Mouse (Mus musculus) ES-E14 (cell line): ENCODE measurements at regions not wholly inside any gene's neighbourhood (a gene's known extent, or its start where the extent isn't known, plus 50 kb on each side); places are given as distances from the start of the nearest gene placed in this dataset.

Experiments
- DNase-seq: peaks from one replicate; pipeline ENCODE4 v3.0.0-alpha.2; 2013; ENCODE audit warnings: low read depth, low spot score
- H3K27ac ChIP-seq: 2 replicates; pipeline ENCODE4 v1.5.1; 2012; ENCODE audit warnings: low read depth, mild to moderate bottlenecking, low read length, moderate library complexity, mixed read lengths; ENCODE audit not compliant: poor library complexity, insufficient read depth, severe bottlenecking
- H3K36me3 ChIP-seq: 2 replicates; pipeline ENCODE4 v1.6.1; 2012; ENCODE audit warnings: mild to moderate bottlenecking, low read length, moderate library complexity, mixed read lengths; ENCODE audit not compliant: control insufficient read depth, poor library complexity, insufficient read depth, severe bottlenecking
- H3K4me1 ChIP-seq, 2 experiments: fragments of 150-350 bp in 1 of 2; sonication (generic) in 1 of 2; 2 replicates each; pipeline ENCODE4 v1.6.1; 2012; ENCODE audit warnings: low read length in 2 of 2, mild to moderate bottlenecking in 1 of 2, mixed read lengths in 1 of 2; ENCODE audit not compliant: control insufficient read depth in 2 of 2, insufficient read depth in 2 of 2, poor library complexity in 1 of 2
- H3K4me3 ChIP-seq, 2 experiments: fragments of 150-350 bp in 1 of 2; sonication (generic) in 1 of 2; 2 replicates each; pipeline ENCODE4 v1.5.1; 2012; ENCODE audit warnings: low read length in 2 of 2, low read depth in 1 of 2, mild to moderate bottlenecking in 1 of 2, mixed read lengths in 1 of 2; ENCODE audit not compliant: insufficient read depth in 1 of 2, poor library complexity in 1 of 2, severe bottlenecking in 1 of 2
- H3K9ac ChIP-seq: 2 replicates; pipeline ENCODE4 v1.6.1; 2012; ENCODE audit warnings: low read depth, mild to moderate bottlenecking, low read length, mixed read lengths; ENCODE audit not compliant: poor library complexity, insufficient read depth, severe bottlenecking
- H3K9me3 ChIP-seq: fragments of 150-350 bp; sonication (generic); 2 replicates; pipeline ENCODE4 v1.6.1; 2012; ENCODE audit warnings: low read depth, mild to moderate bottlenecking, low read length; ENCODE audit not compliant: control insufficient read depth, insufficient read depth
- CHD2 ChIP-seq: IDR thresholded peaks from 2 replicates; pipeline ENCODE4 v1.6.1; 2014; ENCODE audit warnings: mild to moderate bottlenecking, low read depth, low read length, inconsistent platforms
- HCFC1 ChIP-seq: IDR thresholded peaks from 2 replicates; pipeline ENCODE4 v1.6.1; 2012; ENCODE audit warnings: low read length, inconsistent platforms, borderline replicate concordance; ENCODE audit not compliant: insufficient read depth
- in situ Hi-C, 2 experiments: fragments of 600-800 bp; cut with MboI; formaldehyde crosslinking; loops; one replicate each; pipeline ENCODE4 v1.15.1; 2025; ENCODE audit warnings: low sequenced_read_pairs in 2 of 2, inconsistent platforms in 1 of 2; ENCODE audit not compliant: unreplicated experiment in 2 of 2

DNA sequence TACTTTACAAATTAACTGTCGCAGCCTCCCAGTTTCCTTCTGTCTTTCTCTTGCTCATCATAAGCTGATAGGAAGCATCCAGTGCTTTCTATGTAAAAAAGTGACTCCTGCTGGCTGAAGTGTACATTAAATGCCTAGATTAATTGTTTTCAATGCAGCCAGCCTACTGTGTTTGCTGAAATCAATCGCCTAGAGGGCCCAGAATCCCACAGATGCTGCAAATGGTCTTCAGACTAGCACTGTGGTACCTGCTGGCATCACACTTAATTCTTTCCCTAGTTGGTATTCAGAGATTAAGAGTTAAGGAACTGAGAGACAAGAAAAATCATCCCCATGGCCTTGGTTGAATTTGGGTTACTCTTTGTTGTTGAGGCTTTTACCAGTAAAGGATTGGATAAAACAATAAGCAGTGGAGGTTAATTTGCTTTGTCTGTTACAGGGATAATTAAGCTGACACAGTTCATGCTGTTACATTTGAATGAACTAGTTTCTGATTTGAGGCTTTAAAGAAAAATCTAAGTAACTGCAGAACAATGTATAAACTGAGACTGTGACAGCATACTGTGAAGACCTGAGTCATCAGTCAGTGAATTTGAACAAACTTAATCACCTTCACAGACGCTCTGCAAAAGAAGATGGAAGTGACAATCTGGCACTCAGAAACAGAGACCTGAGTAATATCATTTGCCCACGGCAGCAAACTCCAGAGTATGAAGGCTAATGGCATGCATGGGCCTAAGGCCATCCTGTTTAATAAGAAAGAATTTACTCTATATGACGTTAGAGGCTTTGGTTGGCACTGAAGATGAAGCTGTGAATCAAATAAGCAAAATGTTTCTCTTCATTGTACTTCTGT lies 339.0 kb upstream of the Ddi1 start:
- Histone ChIP-seq H3K9ac (no peak overlapping the region), H3K9me3 (no peaks in the 10 kb centered on the region), H3K4me3 (no peak overlapping the region), H3K36me3 (no peaks in the 10 kb centered on the region), H3K27ac (no peak overlapping the region), H3K4me1 (no peaks in the 10 kb centered on the region)
- no peak for TF ChIP-seq CHD2
- no peak for TF ChIP-seq HCFC1
- in situ Hi-C loops: no loop called here
- no peak for DNase-seq
